Mouse (Mus musculus) midbrain, embryonic 16.5 days (tissue): ENCODE measurements at regions not wholly inside any gene's neighbourhood (a gene's known extent, or its start where the extent isn't known, plus 50 kb on each side); places are given as distances from the start of the nearest gene placed in this dataset.
"Not testable (repeated sequence)": the region's sequence is repeated elsewhere in the genome, so short reads cannot be mapped to it uniquely, and the experiment has no call there.

Experiments
- ATAC-seq: fragments of 200-750 bp; cut with Nextera tagmentation; 2 replicates; pipeline ENCODE4 v1.8.0; 2017; ENCODE audit warnings: moderate TSS enrichment
- H3K27ac ChIP-seq: fragments of 300-500 bp; sonication (generic); 2 replicates; pipeline ENCODE4 v1.5.1; 2014; ENCODE audit warnings: mild to moderate bottlenecking, low read length, mixed read lengths
- H3K27me3 ChIP-seq: fragments of 300-500 bp; sonication (generic); 2 replicates; pipeline ENCODE4 v1.6.1; 2014; ENCODE audit warnings: low read depth, low read length, mixed read lengths; ENCODE audit not compliant: control insufficient read depth, insufficient read depth
- H3K36me3 ChIP-seq: fragments of 300-500 bp; sonication (generic); 2 replicates; pipeline ENCODE4 v1.6.1; 2014; ENCODE audit warnings: mild to moderate bottlenecking, low read length, moderate library complexity, mixed read lengths; ENCODE audit not compliant: control insufficient read depth, insufficient read depth
- H3K4me1 ChIP-seq: fragments of 300-500 bp; sonication (generic); 2 replicates; pipeline ENCODE4 v1.6.1; 2014; ENCODE audit warnings: mild to moderate bottlenecking, low read length, mixed read lengths; ENCODE audit not compliant: control insufficient read depth, insufficient read depth
- H3K4me2 ChIP-seq: fragments of 300-500 bp; sonication (generic); 2 replicates; pipeline ENCODE4 v1.6.1; 2014; ENCODE audit warnings: mild to moderate bottlenecking, low read length, mixed read lengths
- H3K4me3 ChIP-seq: fragments of 300-500 bp; sonication (generic); 2 replicates; pipeline ENCODE4 v1.5.1; 2014; ENCODE audit warnings: low read depth, mild to moderate bottlenecking, low read length, moderate library complexity, mixed read lengths
- H3K9ac ChIP-seq: fragments of 300-500 bp; sonication (generic); 2 replicates; pipeline ENCODE4 v1.6.1; 2014; ENCODE audit warnings: low read depth, low read length, mixed read lengths
- H3K9me3 ChIP-seq: fragments of 300-500 bp; sonication (generic); replicated peaks from 2 replicates; pipeline ENCODE4 v1.6.1; 2014; ENCODE audit warnings: mild to moderate bottlenecking, low read length, mixed read lengths; ENCODE audit not compliant: control insufficient read depth, poor library complexity, severe bottlenecking
- WGBS: fragments of 180-500 bp; shearing (Covaris S2); extraction: QIAGEN DNeasy Blood & Tissue Kit; methylation state at CpG from one replicate; pipeline ENCODE4 v1.1.7; 2014; 5-methylcytosine and 5-hydroxymethylcytosine counted together

GRCm38 (mm10) chr14:37571971-37572370 lies 436.9 kb upstream of the Ghitm start:
- 85% methylated on average over 6 of the region's 6 CpGs for WGBS
- H3K27ac ChIP-seq: no peak overlapping the region
- H3K4me1 ChIP-seq: no peaks in the 10 kb centered on the region
- H3K36me3 ChIP-seq: no peaks in the 10 kb centered on the region
- no peak overlapping the region for H3K9ac ChIP-seq
- H3K4me3 ChIP-seq: no peak overlapping the region
- ATAC-seq: no peak
- H3K4me2 ChIP-seq: no peak overlapping the region
- H3K27me3 ChIP-seq: no peaks in the 10 kb centered on the region
- no peaks in the 10 kb centered on the region for H3K9me3 ChIP-seq

GRCm38 (mm10) chr14:37558258-37558657 lies 423.2 kb upstream of the Ghitm start:
- H3K9ac ChIP-seq: no peak overlapping the region
- no peaks in the 10 kb centered on the region for H3K27me3 ChIP-seq
- ATAC-seq: no peak

DNA sequence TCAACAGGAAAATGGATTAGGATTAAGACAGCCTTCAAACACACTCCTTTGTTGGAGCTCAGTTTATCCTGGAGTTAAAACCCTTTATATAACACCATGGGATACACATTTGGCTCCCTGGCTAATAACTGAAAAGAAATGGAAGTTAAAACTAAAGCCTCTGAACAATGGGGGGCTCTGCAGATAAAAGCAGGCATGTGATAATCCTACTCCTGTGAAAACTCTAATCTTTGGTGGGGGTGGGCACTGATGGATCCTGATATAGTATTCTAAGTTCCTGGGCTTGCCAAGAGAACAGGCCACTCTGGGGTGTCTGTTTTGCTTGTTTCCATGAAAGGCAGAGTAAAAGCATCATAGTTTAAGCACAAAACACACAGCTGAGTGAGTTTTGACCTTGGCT lies 388.5 kb upstream of the Ghitm start:
- no peak overlapping the region for H3K27ac ChIP-seq
- H3K36me3 ChIP-seq: no peaks in the 10 kb centered on the region
- H3K4me2 ChIP-seq: no peak overlapping the region
- peak; percentile 17; the same call in 1 of the 2 replicates for ATAC-seq
- H3K4me1 ChIP-seq: no peaks in the 10 kb centered on the region
- no peaks in the 10 kb centered on the region for H3K27me3 ChIP-seq
- no peak overlapping the region for H3K9ac ChIP-seq
- no peaks in the 10 kb centered on the region for H3K9me3 ChIP-seq
- no peak overlapping the region for H3K4me3 ChIP-seq

More at GRCm38 (mm10) chr14:37558258-37558657, 423.2 kb upstream of the Ghitm start:
- 90% methylated on average over 5 of the region's 5 CpGs for WGBS
- no peaks in the 10 kb centered on the region for H3K4me1 ChIP-seq
- H3K4me3 ChIP-seq: no peak overlapping the region
- H3K27ac ChIP-seq: no peak overlapping the region
- no peak overlapping the region for H3K4me2 ChIP-seq
- H3K36me3 ChIP-seq: no peaks in the 10 kb centered on the region
- no peaks in the 10 kb centered on the region for H3K9me3 ChIP-seq

DNA sequence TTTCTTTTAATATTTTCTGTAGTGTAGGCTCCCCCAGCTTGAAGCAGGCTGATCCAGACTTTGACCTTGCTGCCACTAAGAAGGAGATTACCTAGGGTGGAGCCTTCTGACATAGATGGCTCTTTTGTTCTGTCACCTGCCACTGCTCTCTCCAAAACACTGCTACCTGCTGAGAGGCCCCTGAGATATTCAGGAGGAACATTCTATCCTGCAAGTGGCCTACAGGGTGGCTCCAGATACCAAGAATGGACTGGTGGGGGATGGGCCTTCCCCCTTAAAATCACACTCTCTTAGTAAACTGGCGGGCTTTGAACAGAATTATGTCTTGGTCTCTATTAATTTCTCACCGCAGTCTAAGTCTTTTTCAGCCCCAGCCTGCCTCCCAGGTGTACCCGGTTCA lies 385.6 kb upstream of the Ghitm start:
- not testable (repeated sequence) for H3K27ac ChIP-seq, H3K27me3 ChIP-seq, H3K4me2 ChIP-seq, H3K9ac ChIP-seq, H3K4me3 ChIP-seq, H3K36me3 ChIP-seq, H3K4me1 ChIP-seq, ATAC-seq, H3K9me3 ChIP-seq
- WGBS: 76% methylated on average over 3 of the region's 3 CpGs

GRCm38 (mm10) chr14:37505314-37505713 lies 370.2 kb upstream of the Ghitm start:
- ATAC-seq: no peak
- H3K4me2 ChIP-seq: no peak overlapping the region
- H3K4me3 ChIP-seq: no peak overlapping the region
- H3K4me1 ChIP-seq: no peaks in the 10 kb centered on the region
- H3K27me3 ChIP-seq: no peaks in the 10 kb centered on the region
- H3K27ac ChIP-seq: no peak overlapping the region
- 77% methylated on average over 5 of the region's 5 CpGs for WGBS
- H3K9ac ChIP-seq: no peak overlapping the region
- no peaks in the 10 kb centered on the region for H3K36me3 ChIP-seq
- H3K9me3 ChIP-seq: no peaks in the 10 kb centered on the region

DNA sequence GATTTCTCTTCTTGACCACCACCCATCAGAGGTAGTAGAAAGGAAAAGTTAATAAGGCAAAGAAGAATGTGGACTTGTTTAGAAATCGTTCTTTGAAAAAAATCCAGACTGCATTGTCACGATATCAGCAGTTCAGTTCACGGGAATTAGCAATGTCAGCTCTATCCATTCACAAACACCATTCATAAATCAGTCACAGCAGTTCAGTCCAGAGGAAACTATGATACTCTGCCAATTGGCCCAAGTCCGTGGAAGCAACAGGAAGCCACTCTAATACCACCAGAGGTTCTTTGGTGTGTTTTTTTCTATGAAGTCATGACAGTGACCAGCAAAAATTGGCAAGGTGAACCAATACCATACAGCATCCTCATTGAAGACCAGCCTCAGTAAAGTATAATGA lies 355.6 kb upstream of the Ghitm start:
- H3K9me3 ChIP-seq: no peaks in the 10 kb centered on the region
- H3K4me3 ChIP-seq: no peak overlapping the region
- no peaks in the 10 kb centered on the region for H3K36me3 ChIP-seq
- no peaks in the 10 kb centered on the region for H3K27me3 ChIP-seq
- H3K9ac ChIP-seq: no peak overlapping the region
- no peaks in the 10 kb centered on the region for H3K4me1 ChIP-seq
- WGBS: 52% methylated on average over 4 of the region's 4 CpGs
- H3K4me2 ChIP-seq: no peak overlapping the region
- no peak for ATAC-seq
- H3K27ac ChIP-seq: no peak overlapping the region

DNA sequence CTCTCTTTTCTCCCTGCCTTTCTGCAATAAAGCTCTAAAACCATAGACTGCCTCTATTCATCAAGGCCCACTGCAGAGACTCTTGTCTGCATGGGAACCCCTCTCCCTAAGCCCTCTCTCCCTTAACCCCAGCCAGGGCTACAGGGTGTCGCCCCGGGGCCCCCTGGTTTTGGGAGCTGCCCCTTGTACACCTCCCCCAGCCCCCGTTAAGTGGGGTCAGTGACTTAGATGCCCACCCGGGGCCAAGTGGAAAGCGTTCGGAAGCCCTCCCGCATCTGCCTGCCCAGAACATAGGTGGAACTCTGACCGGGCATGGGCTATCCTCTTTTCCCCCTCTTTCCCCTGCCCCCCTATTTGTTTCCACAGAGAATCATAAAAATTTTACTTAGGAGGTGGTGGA lies 350.2 kb upstream of the Ghitm start:
- H3K4me1 ChIP-seq: no peaks in the 10 kb centered on the region
- H3K4me3 ChIP-seq: no peak overlapping the region
- no peaks in the 10 kb centered on the region for H3K36me3 ChIP-seq
- no peaks in the 10 kb centered on the region for H3K27me3 ChIP-seq
- no peak overlapping the region for H3K4me2 ChIP-seq
- H3K9me3 ChIP-seq: no peaks in the 10 kb centered on the region
- no peak for ATAC-seq
- 95% methylated on average over 8 of the region's 8 CpGs for WGBS
- H3K9ac ChIP-seq: no peak overlapping the region
- no peak overlapping the region for H3K27ac ChIP-seq

GRCm38 (mm10) chr14:37477599-37477998 lies 342.5 kb upstream of the Ghitm start:
- Histone ChIP-seq H3K4me1 (no peaks in the 10 kb centered on the region), H3K4me3 (no peak overlapping the region), H3K27ac (no peak overlapping the region), H3K36me3 (no peaks in the 10 kb centered on the region), H3K9me3 (no peaks in the 10 kb centered on the region), H3K27me3 (no peaks in the 10 kb centered on the region), H3K4me2 (no peak overlapping the region), H3K9ac (no peak overlapping the region)
- no peak for ATAC-seq

DNA sequence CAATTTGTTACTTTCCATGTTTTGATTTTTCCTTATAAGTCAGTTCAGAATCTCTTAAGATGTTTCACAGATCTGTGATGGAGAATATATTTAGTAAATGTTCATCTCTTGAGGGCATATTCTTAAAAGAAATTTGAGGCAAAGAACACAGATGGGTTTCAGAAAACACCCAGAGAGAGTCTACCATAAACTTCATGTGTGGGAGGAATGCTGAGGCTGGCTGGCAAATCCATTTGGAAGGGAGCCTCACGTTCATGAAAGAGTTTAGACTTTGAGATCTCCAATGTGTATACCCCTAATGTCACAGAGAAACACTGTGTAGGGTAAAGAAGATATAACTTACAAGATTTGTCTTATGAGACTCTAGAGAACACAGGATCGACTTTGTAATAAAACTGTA lies 333.6 kb upstream of the Ghitm start:
- Histone ChIP-seq H3K4me1 (no peaks in the 10 kb centered on the region), H3K4me3 (no peak overlapping the region), H3K4me2 (no peak overlapping the region), H3K9me3 (no peaks in the 10 kb centered on the region), H3K9ac (no peak overlapping the region), H3K27me3 (no peaks in the 10 kb centered on the region), H3K36me3 (no peaks in the 10 kb centered on the region), H3K27ac (no peak overlapping the region)
- WGBS: 74% methylated on average over 2 of the region's 2 CpGs
- no peak for ATAC-seq

- ATAC-seq: no peak
- Histone ChIP-seq H3K36me3 (no peaks in the 10 kb centered on the region), H3K9me3 (no peaks in the 10 kb centered on the region), H3K4me2 (no peak overlapping the region), H3K27ac (no peak overlapping the region), H3K9ac (no peak overlapping the region), H3K27me3 (no peaks in the 10 kb centered on the region), H3K4me3 (no peak overlapping the region), H3K4me1 (no peaks in the 10 kb centered on the region)
- 92% methylated on average over 2 of the region's 2 CpGs for WGBS
Measured at GRCm38 (mm10) chr14:37440874-37441273, 305.8 kb upstream of the Ghitm start.
